Mouse (Mus musculus): Measurements from ENCODE around the gene Bcap31.
A peak's percentile ranks its signal among the peaks of the same experiment; 100 is the strongest.

Gene Bcap31

DNA sequence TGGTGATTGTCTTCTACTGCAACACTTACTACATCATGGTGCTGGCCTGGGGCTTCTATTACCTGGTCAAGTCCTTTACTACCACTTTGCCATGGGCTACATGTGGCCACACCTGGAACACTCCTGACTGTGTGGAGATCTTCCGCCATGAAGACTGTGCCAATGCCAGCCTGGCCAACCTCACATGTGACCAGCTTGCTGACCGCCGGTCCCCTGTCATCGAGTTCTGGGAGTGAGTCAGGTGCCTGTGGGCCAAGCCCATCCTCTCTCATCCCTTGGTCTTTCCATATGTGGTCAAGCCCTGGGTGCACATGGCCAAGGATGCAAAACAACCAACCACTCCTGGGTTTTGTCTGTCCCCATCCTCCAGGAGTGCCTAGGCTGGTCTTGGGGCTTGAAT is 39.3 kb downstream of the Bcap31 start:
- no peak for DNase-seq

DNA sequence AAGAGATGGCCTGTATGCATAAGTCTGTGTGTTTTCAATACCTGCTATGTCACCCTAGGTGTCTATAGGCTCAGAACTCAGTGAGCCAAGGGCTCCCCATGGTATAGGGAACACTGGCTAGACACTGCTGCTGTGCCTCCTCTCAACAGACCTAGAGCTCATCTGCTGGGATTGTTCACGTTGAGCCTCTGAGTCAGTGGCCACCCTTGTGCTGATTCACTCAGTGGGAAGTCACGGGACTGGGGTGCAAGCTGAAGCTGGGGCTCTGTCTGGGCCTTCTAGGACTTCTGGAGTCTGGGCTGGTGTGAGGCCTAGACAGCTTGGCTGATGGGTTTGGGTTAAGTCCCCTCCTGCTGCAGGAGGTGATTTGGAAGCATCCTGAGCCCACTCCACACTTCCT is 40.7 kb downstream of the Bcap31 start:
- DNase-seq: no peak

DNA sequence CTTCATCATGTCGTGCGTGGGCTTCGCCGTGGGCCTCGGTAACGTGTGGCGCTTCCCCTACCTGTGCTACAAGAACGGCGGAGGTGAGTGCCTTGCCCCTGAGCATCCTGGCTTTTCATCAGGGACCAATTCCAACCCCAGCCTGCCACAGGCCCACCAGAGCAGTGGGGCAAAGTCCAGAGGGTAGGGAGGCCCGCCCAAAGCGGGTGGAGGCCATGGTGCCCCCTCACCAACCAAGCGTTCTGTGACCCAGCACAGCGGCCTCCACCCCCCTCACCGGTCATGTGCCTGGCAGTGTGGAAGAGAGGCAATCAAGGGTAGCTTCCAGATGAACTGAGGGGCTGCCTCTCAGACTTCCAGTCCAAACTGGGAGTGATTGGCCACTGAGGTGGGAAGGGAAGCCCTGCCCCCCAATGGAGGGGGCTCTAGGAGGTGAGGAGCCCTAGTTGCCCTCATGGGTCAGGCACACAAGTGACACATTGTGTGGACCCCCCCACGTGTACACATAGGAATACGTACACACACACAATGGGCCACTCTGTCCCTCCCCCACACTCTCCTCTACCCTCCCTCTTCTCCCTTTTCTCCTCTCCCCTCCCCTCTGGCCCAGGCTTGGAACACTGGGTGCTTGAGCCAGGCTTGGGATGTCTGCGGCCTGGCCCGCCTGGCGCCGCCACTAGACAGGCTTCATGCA is 41.9 kb downstream of the Bcap31 start:
- DNase-seq: peak; percentile 55 to 58

DNA sequence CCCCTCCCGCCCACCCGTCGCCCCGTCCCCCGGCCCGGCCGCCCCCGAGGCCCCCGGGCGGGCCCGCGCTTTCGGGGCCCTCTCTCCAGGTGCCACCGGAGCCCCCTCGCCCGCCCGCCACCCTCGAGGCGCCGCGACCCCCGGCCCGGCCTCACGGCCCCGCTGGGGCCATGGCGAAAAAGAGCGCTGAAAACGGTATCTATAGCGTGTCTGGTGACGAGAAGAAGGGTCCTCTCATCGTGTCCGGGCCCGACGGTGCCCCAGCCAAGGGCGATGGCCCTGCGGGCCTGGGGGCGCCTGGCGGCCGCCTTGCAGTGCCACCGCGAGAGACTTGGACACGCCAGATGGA is 42.4 kb downstream of the Bcap31 start:
- peak in 1 of 2 experiments; percentile 32 for DNase-seq

DNA sequence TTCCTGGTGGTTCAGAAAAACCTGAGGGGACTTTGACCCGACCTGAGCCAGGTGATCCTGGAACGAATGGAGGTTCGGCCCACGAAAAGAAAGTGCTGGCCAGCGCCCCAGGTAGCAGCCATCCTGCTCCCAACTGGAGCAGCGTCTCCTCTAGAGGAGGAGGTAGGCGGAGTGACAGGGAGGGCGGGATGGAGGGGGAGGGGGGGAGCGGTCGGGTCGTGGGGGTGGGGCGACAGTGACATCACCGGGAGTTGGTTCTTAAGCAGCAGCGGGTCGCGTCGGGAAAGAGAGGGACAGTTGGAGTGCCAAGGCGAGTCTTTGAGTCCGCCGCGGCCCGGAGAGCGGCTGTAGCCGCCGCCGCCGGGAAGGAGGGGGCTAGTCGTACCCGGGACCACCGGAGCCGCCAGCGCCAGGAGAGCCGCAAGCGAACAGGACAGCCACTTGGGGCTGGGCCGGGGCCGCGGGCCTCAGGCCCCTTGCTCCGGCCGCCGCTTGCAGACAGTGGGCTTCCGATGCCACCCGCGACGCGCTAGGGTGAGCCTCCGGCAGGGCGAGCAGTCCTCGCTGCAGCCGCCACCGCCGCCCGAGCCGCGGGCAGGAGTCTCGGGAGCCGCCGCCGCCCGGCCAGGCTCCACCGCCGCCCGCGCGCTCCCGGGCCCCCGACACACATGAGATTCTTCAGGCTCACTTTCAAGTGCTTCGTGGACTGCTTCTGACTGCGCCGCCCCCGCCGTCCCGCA is 42.9 kb downstream of the Bcap31 start, which contains the start of gene Slc6a8:
TSS of gene Slc6a8 (plus strand) at position 272 of the 740 bp plus-strand sequence.
- DNase-seq: peak; percentile 88 to 91

DNA sequence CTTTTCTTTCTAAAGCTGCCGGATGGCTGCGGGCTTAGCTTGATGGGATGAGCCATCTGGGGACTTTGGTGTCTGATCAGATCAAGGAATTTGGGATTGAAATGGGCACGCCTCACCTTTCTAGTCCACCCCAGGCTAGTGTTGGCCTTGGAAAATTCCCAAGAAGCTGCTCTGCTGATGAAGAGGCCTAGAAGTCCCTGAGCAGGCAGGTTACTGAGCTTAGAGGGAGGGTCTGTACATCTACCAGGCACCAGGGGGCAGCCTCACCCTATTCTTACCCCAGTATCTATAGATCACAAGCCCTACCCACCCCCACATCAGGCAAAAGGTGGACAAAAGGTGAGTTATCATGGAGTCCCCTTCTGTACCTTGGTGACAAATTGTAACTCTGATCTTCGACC is 43.9 kb downstream of the Bcap31 start:
- DNase-seq: peak; percentile 80 to 83

DNA sequence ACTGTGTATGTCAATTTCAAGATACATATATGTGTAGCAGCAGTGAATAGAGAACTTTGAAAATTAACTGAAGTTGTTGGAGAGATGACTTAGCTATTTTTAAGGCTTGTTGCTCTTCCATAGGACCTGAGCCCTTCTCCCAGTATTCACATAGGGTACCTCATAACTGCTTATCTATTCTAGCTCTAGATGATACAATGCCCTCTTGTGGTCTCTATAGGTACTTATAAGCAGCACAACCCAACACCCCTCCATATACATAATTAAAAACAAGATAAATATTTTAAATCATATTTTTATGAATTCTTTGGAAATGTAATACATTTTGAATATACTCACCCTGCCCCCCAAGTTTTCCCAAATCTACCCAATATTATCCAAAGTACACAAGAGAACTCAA is 52.8 kb downstream of the Bcap31 start:
- DNase-seq: peak in 1 of 2 experiments; percentile 45

DNA sequence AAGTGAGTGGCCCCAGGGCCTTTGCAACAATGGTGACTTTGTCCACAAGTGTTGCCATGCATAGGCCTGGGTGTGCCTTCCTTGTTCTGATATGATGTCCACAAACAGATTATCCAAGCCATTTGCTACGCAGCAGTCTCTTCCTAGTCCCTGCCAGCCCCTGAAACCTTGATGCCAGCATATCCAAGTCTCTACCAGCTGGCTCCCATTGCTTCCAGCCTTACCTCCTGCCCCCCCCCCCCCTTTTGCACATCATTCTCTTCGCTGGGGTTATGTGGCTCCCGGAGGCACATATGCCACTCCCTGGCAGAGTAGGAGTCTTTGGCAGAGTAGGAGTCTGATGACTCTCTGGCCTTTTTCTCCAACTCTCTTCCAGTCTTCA is 55.7 kb downstream of the Bcap31 start:
- peak in 1 of 2 experiments; percentile 51 for DNase-seq

DNA sequence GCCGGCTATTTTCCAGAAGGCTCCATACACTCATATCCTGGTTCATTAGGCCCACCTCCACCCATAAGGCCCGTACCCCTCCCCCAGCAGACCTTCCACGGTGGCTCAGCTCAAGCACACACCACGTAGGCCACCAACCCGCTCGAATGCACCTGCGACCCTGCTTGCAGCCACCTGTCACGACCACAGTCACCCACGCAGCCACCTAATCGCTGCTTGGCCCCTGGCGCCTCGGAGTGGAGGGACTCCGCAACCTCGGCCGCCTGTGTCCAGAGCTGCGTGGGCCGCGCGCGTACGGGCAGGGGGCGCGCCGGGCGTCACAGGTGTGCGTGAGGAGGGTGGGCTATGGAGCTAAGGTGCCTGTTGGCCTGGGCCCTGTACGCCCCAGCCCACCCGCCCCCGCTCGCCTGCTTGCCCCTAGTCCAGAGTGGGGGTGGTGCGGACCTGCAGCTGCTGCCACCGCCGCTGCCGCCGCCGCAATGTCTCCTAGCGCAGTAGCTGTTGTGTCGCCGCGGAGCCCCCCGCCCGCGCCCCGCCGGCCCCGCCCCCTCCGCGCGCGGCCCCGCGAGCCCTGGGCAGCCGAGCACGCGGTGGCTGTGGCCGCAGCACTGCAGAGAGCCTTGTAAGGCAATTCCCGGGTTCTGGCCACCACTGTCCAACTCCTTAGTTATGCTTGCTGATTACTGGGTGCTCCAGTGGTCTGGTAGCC is 56.2 kb downstream of the Bcap31 start, which contains the start of gene Pnck:
TSS of gene Pnck (minus strand) at position 543 of the 709 bp plus-strand sequence.
- DNase-seq: peak; percentile 66

DNA sequence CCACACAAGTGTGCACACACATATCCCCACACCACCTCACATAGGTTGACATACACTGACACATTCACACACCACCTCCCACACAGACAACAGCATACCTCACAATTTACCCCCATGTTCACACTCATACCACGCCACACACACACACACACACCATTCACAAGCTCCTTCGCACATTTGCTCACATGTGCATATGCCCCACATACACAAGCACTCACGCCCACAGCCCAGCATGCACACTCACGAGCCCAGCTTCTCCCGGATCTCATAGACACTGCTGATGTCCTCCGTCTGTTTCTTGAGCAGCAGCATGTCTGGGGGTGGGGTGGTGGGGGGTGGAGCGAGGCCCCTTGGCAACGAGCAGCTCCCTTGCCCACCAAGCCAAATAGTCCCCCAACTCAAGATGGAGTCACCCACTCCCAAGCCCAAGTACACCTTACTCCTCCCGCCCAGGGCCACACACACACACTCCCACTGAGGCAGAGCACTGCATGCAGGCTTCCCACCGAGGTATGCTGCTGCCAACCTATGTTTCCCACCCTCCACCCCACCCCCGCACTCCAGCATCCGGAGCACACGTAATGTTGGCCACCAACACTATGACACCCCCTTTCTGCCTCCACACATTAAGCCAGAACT is 56.9 kb downstream of the Bcap31 start:
- DNase-seq: peak; percentile 31 to 35

DNA sequence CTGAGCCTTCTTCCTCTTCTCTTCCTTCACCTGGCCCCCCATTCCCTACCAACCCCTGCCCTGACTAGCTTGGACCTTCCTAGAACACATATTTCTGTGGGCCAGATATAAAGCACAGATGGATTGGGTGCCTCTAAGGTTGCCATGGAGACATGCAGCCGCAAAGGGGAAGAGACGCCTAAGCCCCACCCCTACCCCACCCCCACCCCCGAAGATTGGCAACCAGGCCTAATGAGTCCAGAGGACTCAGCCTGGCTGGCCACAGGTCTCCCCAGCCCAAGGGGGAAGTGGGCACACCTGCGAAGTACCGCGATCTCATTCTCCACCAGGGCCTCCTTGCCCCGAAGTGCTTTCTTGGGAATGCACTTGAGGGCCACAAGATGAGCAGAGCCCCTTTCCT is 57.6 kb downstream of the Bcap31 start:
- DNase-seq: no peak

DNA sequence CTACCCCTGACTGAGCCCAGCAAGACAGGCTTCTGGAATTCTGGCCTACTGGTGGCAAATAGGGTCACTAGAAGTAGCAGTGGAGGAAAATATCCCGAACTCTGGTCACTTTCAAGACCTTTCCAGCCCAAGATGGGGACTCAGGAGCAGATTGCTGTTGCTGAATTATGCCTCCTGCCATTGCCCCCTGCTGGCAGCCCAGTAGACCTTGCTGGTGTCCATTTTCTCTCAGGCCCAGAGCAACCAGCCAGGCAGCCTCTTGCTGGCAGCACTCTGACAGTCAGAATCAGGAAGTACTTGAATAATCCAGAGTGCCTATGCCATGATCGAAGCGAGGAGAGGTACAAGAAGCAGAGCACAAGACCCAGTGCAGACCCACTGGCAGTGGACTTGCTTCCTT is 60.4 kb downstream of the Bcap31 start:
- DNase-seq: peak in 1 of 2 experiments; percentile 40

DNA sequence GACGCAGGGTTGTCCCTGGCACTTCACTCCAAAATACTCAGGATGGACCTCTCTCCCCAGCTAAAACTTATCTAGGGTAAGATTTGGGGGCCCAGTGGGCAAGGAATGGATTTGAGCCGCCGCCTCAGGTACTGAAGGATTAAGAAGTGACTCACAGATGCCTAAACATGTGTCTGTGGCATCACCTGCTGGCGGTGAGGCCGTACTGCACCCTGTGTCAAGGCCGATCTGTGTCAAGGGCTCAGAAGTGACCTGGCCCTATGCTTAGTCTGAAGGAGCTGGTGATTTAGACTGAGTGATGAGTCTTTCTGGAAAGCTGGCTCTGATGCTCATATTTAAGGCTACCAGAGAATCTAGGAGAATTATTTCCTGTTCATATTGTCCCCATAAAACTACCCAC is 61.8 kb downstream of the Bcap31 start:
- peak; percentile 68 to 87 for DNase-seq

DNA sequence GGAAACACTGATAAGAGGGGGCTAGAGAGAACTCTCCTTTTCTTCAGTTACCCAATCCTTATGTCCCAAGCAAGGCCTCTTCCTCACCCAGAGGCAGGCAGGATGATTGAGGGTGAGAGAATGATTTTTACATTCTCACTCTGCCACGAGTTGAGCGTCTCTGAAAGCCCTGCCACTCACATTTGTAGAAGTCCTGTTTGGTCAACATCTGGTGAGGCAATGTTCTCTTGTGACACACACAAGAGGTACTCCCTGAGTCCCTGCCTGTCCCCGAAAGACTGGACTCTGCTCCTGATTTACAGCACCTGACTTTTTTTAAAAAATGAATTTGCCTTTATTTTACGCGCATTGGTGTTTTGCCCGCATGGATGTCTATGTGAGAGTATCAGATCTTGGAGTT is 62.6 kb downstream of the Bcap31 start:
- no peak for DNase-seq

DNA sequence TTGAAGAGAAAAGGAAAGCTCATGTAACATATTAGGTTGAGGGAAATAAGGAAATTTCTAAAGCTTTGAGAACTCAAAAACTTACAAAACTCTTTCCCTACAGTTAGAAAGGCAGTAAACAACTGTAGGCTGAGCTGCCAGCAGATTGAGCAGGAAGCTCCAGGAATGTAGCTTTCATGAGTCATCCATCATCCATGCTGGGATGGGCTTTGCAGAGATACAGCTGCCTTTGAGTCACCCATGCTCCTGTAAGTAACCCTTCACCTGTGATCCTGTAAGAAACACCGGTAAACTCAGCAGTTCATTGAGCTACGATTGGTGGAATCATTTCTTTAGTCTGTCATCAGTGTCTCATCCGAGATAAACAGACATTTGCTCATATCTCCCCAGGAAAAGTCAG is 65.1 kb downstream of the Bcap31 start:
- no peak for DNase-seq

DNA sequence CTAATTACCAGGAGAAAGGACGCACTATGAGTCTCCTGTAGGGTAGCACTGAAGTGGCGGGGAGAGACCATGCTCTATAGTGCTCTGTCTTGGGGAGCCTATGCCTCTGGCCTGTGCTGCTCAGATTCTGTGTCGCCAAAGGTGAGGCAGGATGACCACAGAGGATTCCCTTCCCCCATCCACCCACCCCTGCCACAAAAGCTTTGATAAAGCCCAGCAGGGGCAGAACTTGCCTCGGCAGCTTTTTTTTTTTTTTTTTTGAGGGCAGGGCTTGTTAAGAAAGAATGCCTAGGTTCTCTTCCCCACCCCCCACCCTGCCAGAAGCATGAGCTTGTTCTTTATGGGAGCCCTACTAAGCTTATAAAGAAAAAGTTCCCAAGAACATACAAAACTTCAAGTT is 70.9 kb downstream of the Bcap31 start:
- no peak for DNase-seq

DNA sequence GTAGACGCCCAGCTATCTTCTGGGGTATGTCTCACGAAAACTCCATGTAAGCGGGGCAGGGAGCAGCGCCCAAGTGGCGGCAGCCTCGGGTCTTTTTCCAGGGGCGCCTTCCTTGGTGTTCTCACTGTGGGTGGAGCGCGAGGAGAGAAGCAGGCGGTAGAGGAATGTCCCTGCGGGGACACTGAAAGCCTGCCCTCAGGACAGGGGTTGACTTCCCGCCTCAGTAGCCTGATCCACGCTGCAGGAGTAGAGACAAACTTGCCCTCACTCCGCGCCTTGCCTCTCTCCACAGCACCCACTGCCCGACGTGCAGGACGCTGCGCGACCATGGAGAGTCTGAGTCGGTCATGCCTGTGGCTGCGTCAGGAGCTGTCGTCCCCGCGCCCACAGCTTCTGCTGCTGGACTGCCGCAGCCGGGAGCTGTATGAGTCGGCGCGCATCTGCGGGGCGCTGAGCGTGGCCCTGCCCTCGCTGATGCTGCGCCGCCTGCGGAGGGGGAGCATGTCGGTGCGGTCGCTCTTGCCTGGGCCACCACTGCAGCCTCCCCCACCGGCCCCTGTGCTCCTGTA is 76.0 kb downstream of the Bcap31 start:
- no peak for DNase-seq

DNA sequence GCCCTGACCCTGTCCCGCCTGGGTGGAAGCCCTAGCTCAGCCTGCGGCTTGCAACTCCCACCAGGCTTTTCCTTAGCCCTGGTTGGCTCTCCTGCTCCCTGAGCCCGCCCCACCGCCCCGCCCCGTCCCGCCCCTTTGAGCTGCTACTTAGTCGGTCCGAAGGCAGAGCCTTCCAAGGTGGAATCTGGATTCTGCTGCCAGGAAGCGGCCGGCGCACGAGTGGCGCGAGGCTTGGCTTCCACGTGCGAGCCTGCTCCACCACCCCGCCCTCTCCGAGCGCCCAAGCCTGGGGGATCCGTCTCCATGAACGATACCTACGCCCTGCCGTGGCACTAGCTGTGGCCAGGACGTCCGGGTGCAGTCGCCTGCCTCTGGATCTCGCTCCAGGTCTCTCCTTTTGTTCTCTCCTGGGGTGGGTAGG is 76.7 kb downstream of the Bcap31 start, which contains the start of gene Dusp9:
TSS of gene Dusp9 (plus strand) at position 165 of the 421 bp plus-strand sequence.
- DNase-seq: peak; percentile 52 to 55

DNA sequence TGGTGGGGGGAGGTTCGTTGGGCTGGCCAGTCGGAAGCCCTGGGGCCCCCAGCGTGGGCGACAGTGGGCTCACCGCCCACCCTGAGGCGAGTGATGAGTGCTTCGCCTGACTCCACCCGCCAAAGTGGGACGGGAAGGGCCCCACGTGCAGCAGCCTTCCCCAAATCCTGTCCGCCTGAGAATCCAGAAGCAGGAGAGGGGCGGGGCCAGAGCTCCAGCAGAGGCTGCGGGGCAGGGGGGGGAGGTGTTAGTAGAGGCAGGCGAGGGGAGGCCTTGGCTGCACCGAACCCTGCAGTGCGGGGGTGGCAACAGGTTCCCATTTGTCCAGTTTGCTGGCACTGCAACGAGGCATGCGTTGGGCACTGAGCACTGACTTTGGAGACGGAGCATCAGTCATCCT is 78.6 kb downstream of the Bcap31 start:
- peak in 1 of 2 experiments; percentile 32 for DNase-seq
